Mouse (Mus musculus): ENCODE data around the gene Parn.

The Parn gene

DNA sequence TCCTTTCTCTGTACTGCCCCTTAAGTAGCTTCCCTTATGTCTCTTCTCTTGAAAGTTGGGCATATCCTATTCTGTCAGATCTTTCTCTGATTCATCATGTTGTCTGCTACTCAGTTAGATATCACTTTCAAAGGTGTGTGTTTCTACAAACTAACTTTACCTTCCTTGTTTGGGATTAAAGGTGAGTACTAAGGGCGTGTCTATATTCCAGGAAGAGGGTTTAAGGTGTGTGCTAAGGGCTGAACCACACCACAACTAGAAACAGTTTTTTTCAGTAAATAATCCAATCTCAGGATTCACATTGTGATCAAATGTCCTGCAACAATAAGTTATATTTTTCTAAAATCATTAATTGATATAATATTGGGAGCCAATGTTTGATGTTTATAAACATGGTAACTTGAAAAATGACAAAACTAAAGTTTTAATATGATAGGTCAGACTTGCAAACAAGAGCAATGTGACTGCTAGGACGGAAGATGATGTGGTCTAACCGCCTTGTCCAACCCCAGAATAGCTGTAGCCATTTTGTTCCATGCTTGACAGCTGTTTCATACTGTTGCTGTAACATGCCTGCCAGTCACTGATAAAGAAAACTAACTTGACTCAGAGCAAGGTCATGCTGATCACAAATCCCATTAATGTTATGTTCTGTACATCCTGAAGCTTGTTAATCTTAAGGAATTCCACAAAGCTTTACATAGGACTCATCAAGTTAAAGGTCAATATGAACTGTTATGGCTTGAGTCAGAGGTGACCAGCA is 46.0 kb downstream of the Parn start:
- DNase-seq, result no peak

DNA sequence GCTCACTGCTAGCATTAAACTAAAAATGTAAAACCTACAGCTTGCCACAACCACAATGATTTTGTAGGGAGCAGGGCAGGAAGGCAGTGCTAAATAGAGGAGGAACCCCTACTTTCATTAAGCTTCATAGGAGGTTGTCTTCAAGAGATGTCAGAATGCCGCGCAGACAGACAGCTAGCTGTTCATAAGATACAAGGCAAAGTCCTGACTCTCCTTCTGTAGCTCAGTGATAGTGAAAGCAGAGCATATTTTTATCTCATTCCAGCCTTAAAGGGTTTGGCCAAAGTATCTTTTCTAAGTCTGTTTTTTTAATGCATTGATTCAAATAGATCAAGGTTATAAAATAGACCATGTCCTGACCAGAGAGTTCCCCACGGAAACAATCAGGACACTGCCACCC is 47.8 kb downstream of the Parn start:
- DNase-seq, result no peak

DNA sequence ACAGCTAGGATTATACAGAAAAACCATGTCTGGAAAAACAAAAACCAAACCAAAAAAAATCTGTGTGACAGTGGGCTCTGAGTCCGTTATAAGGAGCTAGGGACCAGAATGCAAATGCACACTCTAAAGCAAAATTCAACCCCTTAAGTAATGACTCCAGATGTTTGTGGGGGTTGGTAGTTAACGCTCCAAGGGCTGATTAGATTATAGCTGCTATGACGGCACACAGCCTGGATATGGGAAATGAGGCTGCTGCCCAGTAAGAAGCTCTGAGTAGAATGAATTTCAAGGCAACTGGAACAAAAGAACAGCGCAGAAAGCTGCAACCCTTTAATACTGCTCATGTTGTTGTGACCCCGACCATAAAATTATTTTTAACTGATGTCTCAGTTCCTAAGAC is 52.7 kb downstream of the Parn start:
- DNase-seq, result no peak

DNA sequence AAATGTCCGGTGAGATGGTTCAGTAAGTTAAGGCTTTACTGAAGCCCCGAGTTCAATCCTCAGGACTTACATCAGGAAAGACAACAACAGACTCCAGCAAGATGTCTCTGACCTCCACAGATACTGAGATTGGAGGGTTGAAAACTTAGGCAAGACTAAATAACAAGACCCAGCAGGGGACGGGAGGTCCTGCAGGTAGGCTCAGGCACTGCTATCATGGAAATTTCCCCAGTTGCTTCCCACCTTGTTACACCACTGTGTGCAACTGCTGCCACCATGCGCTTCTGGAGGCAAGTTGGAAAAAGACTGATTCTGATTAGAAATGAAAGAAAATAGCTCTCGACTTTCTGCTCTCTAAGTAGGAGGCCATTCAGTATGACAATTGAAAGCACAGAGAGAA is 55.4 kb downstream of the Parn start:
- no peak for DNase-seq

DNA sequence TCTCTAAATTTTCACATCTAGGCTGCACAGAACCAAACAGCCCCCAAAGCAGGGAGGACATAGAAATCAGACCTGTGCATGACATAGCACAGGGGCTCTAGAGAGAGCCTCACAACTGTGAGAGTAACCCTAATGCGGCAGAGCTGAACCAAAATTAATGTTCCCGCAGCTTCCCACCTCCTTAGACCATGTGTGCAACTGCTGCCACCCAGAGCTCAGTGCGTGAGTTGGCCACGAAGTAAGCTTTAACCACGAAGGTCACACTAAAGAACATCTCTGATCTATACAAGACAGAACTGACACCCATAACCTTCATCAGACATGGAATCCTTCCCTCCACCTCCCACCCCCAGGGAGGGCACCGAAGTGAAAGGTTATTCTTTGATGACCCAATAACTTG is 55.9 kb downstream of the Parn start:
- DNase-seq, result no peak

DNA sequence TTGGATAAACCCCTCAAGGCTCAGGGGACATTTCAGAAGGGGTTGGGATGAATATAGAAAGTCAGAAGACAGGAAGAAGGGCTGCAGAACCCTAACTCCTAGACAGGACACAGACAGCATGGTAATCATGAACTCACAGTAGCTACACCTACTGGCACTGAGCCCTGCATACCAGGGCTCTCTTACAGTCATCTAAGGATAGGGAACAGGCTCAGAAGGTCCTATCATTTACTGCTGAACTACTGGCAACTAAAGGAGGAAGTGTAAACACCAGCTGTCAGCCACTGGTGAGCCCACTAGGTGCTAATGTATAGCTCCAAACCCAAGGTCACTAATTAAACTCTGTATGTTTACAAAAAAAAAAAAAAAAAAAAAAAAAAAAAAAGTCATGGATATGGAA is 56.6 kb downstream of the Parn start:
- no peak for DNase-seq

DNA sequence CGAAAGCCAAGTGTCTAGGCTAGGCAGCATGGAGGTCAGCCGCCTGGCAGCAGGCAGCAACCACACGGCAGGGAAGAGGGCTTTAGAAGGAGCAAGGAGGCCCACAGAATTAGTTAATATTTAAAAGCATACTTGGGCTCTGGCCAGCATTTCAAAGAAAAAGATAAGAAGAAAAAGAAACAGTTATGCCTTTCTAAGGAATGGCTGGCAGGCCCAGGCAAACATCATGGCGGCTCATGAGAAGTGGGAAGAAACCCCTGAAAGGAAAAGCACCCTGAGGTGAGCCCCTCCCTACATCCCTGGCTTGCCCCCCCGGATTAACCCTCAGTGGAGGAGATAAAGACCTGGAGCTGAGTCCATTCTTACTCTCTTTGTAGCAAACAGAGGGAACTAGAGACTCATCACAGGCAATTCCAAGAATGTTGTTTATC is 57.0 kb downstream of the Parn start:
- no peak for DNase-seq

DNA sequence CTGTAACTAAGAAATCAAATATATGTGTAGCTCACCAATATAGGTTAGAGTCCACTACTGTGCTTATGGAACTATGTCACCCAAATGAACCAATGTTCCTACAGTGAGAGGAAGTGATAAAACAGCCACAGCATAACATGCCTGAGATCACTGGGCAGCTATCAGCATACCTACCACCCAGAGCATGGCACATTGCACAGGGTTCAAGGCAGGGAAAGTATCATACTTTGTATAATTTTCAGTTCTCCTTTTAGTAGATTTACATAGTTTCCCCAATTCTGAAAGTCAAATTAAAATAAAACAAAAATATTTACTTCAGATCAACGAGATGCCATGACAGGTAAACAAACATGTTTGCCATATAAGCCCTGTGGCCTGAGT is 59.3 kb downstream of the Parn start:
- no peak for DNase-seq

DNA sequence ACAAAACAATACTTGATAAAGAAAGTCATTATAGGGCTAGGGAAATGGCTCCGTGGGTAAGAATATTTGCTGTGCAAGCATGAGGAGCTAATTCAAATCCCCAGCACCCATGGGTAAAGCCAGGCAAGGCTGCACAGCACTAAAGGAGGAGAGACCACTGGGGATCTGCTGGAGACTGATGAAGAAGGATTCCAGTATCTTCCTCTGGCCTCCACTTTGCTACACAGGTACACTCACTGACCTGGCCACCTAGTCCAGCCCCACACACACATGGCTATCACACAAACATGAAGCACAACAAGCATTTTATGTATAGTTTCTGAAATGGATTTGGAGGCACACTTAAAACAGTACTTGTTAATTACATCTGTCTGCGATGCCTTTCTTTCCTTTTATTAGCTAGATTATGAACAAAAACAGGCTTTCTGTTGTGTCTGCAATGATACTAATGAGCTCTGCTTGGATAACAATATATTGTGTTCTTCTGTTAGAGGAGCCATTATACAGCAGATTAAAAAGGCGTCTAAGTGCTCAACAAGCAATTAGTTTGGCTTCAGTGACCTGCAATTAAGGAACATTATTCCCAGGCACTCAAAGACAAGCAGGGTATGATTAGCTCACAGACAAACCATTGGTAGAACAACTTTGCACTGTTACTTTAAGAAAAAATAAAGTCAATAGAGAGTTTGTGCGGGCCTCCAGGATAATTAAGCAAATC is 59.8 kb downstream of the Parn start:
- no peak for DNase-seq

DNA sequence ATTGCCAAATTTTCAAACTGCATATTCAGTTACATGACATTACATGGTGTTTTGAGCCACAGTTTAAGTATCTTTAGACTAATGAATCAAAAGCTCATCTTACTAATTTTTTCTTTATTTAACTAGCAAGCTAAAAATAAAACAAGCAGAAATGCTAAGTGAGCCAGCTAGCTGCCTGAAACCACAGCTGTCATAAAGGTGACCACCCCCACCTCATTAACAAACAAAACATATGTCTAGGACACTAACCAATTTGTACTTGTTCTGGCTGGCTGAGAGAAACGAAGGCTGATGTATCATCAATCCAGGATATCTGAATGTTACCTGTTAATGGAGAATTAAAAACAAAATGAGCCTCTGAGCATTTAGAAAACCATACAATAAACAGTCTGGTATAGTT is 65.2 kb downstream of the Parn start:
- no peak for DNase-seq

DNA sequence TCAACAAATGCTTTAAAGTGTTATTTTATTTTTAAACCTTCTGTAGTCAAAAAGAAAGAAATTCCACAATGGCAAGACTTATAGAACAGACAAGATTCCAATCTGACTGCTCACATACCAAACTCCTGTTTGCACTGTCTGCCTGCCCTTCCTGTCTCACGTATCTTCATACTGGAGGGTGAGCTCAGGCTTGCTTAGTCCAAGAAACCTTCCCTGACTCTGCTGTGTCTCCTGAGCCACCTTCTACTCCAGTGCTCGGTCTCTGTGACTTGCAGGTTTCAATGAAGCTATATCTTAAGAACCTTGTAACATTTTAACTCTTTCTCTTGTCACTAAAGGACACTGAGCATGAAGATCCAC is 78.9 kb downstream of the Parn start:
- no peak for DNase-seq

DNA sequence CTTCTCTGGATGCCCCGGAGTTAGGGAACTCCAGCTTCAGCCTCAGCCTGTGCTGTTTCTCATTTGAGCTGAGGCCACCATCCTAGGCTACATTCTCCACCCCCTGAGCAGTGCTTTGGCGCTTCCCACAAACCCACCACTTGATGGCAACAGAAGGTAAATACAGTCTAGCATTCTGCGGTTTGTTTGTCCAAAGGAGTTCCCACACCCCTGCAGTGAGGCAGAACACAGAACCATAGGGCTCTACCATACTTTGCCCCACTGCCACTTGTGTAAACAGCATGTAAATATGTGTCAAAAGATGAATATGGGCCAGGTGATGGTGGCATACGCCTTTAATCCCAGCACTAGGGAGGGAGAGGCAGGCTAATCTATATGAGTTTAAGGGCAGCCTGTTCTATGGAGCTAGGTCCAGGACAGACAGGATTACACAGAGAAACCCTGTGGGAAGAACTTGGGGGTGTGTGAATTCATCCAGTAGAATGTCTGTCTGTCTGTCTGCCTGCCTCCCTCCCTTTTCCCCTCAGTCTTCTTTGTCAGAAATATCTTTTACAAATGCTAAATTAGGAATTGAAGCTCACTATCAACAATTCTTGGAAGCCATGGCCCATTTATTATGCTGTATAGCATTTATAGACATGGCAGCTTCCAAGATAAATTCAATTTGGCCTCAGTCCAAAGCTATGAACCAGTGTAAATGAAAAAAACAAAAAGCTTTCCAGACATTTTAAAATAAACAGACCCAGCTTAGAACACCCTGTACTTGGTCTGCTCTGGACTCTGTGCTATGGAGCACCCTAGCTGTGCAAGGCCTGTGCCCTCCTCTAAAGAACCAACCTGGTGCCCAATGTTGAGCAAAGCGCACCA is 79.6 kb downstream of the Parn start:
- no peak for DNase-seq

DNA sequence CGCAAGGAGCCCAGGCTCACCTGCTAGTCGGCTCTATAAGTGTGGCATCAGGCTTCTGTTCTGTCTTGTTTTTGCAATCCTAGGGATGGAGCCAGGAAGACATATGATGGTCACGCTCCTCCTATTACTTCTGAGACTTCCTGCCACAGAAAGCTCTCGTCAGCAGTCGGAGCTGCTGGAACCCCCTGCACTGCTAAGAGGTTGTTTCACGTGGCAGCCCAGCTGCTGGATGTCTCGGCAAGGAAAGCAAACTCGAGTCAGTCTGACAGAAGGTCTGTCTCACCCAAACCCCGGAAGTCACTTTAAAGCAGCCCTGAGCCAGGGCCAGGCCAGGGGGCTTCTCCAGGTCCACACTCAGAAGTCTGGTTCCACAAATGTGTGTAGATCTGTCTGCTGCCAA is 82.7 kb downstream of the Parn start:
- peak; percentile 19 for DNase-seq

DNA sequence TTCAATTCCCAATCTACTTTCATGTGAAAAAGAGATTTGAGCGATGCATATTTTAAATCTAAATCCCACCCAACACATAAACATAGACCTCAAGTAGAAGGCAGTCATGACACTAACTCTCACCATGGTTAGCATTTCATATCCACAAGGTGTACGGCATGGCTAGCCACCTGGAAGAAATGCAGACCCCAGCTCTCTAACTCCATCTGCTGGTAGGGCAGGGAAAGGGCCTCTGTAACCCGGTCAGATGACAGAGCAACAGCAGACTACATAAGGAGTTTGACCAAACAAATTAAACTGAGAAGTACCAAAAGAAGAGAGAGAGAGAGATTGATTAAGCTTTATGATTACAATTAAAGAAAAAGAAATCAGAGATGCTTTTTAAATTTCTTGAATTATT is 87.2 kb downstream of the Parn start:
- DNase-seq, result no peak

DNA sequence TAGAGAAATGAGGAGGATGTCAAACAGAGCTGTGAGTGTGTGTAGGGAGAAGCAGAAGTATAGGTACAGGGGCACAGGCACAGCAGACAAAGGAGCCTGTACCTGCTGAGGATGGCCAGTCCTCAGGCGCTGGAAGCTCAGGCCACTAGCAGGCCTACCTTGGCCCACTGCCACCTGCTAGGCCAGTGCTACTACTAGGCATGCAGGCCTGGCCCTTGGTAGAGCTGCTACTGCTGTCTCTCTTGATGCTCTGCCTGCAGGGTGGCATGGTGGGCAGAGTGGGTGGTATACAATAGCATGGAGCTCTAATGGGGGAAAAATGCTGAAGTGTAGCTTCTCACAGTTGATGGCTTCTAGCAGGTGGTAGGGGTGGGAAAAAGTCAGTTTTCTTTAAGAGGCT is 88.0 kb downstream of the Parn start:
- DNase-seq, result no peak

DNA sequence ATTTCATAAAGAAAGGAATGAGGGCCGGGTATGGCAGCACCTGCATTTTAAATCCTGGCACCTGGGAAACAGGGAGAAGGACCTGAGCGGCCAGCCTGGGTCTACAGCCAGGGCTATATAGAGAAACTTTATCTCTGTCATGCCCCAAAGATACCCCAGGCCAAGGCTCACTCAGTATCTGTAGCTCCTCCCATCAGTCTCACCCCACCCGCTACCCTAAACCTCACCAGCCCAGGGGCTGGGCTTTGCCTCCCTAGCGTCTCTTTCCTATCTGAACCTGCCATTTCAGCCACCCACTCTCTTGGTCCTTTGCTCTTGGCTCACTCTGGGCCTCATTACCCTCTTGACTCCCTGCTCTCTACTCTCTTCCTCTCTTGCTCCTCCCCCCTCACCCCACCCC is 92.7 kb downstream of the Parn start:
- no peak for DNase-seq

DNA sequence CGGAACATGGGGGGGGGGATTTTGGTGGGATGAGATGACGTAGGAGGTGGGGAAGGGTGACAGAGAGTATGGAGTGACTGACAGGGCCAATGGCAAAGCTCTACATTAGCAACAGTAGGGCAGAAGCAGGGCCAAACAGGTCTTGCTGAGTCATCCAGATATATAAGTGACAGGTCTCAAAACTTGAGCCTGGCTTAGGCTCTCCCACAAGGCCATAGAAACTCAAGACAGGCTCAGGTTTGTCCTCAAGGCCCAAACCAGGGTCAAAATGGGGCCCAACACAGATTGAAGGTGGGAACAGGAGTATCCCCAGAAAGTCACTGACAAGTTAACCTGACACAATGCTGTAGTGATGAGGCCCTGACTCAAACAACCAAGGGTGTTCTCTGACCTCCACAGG is 99.7 kb downstream of the Parn start:
- no peak for DNase-seq

DNA sequence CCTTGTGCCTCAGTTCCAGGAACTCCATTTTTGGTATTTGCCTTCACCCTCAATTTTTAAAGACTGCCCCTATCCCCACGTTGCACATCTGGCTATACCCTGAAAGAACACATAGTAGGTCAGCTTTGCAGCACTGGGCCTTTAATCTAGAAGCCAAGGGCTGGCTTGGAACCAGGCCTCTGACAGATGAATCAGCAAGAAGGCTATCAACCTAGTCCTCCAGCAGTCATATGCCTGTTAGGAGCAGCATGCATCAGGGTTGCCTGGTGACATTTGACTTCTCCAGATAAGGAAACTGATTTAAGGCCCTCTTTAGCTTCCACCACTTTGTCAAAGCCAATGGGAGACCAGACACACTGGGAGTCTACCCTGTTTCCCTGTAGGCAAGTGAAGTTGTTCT is 100.4 kb downstream of the Parn start:
- no peak for DNase-seq

DNA sequence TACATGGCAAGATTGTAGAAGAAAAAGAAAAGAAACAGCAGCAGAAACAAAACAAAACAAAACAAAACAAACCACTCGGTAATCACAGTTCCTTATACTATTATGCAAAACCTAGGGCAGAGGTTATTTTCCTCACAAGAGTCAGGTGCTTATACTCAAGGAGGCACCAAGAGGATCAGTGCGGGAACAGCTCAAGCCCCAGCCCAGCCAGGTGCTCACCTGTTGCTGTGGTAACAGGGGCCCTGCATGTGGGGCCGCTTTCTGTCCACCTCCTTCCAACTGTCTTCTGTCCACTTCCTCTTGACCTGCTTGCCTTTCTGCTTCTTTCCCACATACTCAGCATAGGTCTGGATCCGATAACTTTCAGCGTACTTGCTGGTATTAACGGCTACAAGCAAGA is 101.6 kb downstream of the Parn start:
- no peak for DNase-seq

DNA sequence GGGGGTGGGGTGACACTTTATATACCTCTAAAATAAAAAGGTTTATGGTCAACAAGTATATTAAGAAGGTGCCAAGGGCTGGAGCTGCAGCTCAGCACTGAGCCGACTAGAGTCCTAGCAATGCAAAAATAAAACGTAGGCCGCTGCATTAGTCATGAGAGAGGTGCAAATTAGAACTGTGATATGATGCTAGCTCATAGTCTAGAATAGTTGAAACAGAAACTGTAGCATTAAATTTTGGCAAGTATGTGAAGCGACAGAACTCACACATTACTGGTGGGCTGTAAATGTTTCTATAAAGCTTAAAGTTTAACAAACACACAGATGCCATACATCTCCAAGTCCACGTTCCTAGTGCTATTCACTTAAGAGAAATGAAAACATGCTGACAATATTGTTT is 102.7 kb downstream of the Parn start:
- no peak for DNase-seq

DNA sequence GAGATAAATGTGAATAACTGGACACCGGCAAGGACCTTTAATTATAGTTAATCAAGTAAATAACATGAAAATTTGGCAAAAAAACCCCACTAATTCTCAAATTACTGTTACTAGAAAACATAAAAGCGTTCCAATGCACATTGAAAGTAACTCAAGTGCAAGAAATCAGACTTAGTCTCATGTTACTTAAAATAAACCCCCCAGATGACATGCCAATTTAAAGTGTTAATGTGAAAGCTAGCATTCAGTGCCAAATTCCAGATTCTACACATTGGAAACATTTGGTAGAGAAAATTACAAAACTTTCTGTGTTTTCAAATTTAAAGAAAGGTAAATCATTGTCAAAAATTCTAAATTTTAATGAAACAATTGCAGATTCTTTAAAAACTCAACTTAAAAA is 110.2 kb downstream of the Parn start:
- no peak for DNase-seq

DNA sequence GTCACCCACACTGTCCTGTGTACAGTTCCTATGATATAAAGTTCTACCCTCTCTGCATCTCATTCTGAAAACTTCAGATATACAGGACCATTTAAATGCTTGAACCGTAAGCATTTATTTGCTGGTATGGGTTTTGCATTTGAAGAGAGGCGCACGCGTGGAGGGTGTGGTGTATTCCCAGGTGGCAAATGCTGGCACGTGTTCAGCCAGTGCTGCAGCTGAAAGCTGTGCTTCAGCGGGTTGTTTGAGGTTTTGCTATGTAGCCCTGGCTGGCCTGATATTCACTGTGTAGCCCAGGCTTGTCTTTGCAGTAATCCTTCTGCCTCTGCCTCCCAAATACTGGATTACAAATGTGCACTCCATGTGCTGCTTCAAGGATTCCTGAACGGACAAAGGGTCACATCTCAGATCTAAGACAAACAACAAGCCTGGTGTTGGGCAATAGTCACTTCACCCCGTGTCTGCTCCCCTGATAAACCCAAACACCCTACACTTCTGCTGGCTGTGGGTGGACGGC is 111.0 kb downstream of the Parn start:
- DNase-seq, result no peak

DNA sequence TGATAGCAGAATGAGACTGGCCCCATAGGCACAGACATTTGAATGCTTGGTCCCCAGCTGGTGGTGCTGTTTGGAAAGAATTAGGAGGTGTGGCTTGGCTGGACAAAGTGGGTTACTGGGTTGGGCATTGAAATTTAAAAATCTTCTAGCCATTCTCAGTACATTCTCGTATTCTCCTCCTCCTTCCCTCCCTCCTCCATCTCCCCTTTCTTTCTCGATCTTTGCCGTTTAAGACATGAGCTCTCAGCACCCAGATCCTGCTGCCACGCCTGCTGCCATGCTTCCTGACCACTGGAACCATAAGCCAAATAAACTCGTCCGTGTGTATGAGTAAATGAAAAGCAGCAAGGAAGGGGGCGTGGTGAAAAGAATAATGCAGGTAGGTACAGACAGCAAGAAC is 111.5 kb downstream of the Parn start:
- DNase-seq, result no peak

DNA sequence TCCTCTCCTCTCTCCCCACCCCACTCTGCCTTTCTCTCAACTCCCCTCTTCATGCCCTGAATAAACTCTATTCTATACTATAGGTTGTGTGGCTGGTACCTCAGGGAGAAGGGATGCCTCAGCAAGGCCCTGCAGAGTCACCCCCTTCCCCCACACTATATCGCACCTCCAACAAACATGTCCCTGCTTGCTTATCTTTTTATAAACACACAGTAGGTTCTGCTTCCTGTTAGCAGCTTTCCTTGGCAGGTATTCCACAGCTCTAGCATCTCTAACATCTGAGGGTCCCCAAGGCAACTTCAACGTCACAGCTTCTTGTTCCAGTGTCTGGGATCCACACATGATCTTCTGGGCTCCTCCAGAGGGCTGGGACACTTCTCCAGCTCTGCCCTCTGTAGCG is 117.3 kb downstream of the Parn start:
- DNase-seq, result no peak
